Mouse (Mus musculus) fibroblast of lung, adult 2 months (primary cell): ENCODE data around the gene Tenm3.

ENCODE experiments used
- DNase-seq: peaks from one replicate; pipeline ENCODE4 v3.0.0-alpha.2; 2011; ENCODE audit warnings: low read depth

Tenm3 gene

DNA sequence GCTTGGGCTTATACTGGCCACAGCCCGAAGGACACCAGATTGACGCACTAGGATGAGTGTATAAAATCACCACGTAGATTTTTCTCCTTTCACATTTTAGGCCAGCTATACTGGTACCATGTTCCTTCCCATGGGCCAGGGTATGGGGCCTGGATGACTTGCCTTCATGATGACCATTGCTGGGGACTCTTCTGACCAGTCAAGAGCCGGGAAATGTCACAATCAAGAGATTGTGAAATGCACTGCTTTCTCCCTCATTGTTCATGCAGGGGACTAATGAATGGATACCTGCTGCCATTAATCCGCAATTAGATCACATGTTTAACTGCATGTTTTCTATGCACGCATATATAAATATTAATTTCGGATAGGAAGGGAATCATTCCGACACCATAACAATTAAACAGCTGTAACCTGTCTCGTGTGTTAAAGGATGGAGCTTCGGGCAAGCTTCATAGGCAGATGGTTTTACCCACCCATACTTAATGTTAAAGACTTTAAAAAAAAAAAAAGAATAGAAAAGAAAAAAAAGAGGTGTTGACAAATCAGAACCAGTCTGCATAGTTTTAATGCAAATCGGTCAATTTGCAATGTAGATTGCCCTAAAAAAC lies 521.0 kb downstream of the Tenm3 start:
- no peak for DNase-seq

DNA sequence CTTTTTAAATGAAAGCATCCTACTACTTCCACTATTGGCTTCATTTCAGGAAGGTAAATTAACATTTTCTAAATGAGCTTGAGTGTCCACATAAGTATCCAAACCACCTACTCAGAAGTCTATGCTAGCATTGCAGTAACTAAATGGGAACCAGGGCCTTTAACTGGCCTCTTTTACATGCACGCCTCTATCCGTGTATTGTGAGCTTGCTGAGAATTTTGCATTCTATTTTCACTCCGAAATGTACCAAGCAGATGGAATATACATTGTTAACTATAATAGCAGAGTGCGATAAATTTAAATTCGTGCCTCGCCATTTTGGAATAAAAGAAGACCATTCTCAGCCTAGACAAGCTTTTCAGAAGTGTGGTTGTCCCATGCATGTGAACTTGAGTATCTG lies 521.5 kb downstream of the Tenm3 start:
- DNase-seq, result no peak

DNA sequence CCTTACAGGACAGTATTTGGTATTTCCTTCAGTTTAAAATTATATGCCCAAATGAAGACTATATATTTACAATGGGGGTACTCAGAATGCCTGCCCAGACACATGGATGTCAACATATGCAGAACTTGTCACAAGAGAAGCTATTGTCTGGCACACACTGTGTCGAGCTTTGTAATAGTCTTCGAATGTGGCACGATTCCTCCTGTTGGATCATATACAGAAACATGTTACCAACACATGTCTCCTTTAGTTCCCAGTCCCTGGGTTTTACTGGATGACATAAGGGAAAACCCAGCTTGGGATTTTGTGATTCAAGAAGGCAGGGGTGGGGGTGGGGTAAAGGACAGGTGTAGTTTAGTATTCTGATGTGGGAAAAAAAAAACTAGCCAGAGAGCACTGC lies 524.1 kb downstream of the Tenm3 start:
- no peak for DNase-seq

DNA sequence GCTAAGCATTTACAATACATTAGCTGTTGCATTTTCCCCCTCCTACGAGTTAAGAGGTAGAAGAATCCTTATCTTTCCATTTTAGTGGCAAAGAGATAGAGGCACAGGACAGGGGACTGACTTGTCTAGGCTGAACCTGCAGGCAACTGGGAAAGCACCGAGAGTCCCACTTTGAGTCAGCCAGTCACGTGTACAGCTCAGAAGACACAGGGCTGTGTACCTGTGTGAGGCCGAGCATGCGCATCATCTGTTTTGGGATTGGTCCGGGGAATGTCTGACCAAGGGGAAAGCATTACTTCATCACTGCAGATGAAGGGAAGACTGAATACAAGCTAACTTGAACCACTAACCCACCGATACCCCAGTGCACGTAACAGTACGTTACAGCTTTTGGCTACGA lies 526.3 kb downstream of the Tenm3 start:
- DNase-seq, result no peak

DNA sequence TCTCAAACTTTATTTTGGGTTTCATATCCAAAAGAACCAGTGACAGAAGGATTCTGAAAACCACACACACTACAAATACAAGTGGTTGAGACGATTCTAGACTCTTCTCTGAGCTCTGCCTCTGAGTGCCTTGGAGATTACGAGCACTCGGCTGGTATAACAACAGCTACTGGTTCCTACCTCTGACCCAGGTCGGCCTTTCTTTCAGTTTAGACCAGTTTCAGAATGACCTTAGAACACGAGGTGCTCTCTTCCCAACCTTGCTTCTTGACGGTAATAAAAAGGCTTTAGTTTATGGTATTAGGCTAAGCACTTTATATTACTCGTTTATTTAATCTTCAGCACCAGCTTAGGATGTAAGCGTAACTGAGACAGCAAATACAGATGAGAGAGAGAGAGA lies 528.1 kb downstream of the Tenm3 start:
- no peak for DNase-seq

DNA sequence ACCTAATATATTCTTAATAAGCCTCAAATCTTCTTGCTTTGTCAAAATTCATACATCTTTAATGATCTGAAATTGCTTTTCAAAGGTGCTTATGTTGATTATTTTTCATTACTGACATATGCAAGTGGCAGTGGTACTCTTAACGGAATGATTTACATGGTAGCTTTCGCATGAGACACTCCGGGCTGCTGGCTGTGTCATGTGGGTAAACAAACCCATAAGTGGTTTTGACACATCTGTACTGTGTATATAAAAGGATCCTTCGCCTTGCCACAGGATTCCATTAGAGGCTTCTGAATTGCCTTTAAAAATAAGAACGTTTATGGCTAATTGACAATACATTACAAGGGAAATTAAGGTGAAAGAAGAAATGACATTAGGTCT lies 529.8 kb downstream of the Tenm3 start:
- no peak for DNase-seq

DNA sequence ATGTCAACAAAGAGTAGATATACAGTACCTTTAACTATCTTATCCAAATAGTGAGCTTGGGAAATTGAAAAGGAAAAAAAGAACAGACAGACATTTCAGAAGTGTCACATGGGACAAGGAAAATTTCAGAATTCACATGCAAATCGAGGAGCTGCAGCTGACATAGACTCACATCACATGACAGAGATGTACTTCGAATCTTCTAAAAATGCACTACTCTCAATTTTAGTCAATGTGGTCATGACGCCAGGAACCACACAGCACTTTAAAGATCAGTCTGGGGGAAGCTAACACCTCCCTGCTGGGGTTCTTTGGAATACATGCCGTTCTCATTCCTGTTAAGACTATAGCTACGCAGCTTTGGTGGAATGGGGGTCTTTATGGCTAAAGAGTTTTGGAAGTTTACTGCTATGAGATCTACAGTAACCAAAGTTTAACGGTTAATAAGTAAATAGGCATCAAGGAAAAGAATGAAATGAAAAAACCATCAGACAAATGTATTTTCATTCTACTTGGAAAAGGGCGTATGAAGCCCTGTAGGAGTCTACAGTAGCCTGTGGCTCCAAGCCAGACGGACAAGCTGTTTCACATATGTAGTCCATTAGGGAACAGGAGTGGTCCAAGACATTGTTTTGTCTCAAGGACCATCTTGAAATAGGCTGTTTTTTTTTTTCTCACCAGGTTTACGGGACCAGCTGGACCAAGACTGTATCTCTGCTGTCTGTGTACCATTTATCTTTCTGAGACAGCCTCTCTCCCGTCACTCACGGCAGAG lies 530.4 kb downstream of the Tenm3 start:
- no peak for DNase-seq

DNA sequence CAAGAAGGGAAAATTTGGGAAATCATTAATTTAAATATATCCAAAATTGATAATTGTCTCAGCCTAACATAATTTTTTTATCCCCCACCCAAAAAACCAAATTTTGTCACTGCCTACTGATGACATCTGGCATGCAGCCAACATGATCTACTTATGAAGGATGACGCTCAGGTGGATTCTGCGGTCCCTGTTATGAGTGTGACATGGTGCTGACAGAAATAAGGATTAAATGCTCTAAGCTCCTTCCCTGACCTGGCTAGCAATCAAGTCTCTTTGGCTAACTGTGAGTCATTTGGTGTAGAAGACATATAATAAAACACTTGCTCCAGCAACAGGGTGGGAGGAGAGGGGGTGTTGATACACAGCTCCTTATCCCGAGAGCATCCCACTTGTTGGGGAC lies 532.0 kb downstream of the Tenm3 start:
- DNase-seq, result no peak

DNA sequence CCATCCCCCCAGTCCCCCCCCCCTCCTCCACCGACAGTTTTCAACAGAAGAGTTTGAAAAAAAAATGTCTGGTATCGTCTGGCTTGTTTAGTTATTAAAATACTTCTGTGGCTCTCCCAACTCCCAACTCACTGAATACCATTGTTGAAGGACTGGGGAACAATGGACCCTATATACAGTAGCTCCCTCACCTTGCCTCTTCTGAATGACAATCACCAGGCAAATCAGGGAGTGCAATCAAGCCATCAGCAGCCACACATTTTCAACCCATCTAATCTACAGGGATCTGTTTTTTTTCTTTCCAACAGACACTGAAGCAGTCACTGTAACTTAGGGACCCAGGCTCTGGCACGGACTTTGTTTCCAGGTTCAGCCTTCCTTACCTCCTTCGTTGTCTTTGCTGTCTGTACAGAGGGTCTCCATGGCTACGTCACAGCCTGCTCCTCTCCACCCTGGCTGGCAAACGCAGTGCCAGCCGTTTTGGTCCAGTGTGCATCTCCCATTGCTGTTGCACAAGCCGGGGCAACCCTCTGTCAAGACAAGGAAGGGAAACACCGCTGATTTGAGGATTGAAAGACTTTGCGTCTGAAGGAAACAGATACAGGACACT lies 533.4 kb downstream of the Tenm3 start:
- no peak for DNase-seq

DNA sequence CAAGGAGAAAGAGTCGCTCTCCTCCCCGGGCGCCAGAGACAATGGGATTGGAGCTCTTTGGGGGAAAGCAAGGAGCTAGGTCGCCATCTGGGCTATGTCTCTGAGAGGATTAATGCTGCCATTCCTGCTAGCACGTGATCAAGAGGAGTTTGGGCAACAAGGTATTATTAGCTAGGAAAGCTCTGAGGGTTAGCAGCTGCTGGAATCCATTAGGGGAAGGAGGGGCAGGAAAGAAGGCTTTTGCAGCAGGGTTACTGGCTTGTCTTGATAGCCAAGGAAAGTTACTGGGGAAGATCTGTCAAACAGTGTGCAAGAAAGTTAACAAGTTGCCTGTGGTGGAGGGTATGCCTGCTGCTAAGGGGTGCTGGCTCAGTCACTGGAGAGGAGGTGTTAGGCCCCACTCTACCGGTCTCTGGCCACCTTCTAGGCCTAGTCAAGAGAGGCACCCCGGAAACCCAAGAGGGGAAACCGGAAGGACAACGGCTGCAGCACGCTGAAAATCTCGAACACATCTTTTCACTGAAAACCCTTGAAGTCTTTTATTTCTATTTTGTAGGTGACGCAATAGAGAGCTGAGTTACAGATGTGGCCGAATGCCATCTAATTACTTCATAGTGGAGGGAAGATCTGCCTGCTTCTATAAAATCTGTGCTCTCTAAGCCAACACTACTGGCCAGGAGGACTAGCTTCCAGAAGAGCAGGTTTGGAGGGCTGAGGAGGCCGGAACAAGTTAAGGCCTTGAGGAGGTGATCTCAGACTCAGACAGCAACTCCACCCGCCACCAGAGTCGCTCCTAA lies 534.4 kb downstream of the Tenm3 start:
- DNase-seq, result no peak

DNA sequence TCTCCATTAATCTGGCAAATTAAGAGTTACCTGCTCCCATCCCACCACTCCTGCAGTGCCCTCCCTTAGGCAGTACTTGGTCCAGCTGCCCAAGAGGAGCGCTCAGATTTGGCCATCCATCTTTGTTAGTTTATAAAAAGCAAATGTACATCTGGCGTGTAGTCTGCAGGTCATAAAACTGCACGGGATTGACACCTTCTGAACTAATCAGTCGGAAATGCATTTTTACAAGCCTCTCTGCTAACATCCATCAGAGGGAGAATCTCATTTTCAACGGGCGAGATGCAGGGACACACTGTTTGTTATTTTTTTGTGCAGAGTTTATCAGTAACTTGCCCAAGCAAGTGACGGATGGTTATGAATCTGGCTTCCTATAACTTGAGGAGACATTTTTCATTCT lies 539.5 kb downstream of the Tenm3 start:
- no peak for DNase-seq

DNA sequence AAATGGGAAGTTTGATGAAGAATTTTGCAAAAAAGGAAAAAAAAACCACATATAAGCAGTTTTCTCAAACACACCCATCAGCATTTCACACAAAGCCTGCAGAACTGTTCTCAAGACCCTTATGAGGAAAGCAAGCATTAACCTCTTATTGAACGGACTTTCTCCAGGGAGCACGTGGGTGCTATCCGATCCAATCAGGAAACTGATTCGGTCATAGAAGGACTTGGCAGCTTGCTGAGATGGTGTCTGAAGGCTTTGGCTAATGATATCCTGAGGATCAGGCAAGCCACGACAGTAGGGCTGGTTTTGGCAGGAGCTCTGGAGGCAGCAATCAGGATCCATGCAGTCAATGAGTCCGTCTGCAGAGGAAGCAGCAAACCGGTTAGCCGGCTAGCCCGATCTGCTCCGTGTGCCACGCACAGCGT lies 543.1 kb downstream of the Tenm3 start:
- DNase-seq, result no peak

DNA sequence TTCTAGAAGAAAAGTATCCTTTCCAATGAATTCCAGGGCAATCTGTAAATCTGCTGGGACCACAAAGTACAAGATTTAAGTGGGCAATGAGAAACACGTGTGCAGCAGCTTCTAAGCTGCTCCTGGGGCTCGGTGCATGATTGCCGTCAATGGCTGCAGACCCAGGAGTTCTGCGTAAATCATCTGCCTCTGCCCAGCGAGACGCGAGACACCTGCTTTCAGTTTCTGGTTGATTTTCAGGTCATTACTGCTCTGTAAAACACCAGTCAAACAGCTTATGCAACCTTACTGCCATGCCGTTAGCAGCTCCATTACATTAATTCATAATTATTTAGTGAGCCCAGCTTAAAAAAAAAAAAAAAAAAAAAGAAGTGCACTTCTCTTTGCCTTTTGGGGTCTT lies 543.7 kb downstream of the Tenm3 start:
- DNase-seq, result no peak

DNA sequence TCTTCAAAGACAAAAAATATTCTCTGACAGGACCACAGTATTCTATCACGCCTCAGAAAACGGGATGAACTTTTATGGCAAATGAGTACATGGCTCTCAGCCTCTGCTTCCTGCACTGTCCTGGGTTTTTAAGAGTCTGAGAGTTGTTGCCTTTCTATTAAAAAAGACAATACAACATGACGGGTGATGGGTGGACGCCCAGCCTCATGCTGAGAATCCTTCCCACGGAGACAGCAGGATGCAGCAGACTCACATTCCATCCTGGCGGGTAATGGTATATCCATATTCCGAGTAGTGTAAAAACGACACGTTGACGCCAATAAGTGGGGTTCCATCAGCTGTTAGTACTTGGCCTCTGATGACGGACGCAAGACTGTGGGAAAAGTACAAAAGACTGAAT lies 544.4 kb downstream of the Tenm3 start:
- no peak for DNase-seq

DNA sequence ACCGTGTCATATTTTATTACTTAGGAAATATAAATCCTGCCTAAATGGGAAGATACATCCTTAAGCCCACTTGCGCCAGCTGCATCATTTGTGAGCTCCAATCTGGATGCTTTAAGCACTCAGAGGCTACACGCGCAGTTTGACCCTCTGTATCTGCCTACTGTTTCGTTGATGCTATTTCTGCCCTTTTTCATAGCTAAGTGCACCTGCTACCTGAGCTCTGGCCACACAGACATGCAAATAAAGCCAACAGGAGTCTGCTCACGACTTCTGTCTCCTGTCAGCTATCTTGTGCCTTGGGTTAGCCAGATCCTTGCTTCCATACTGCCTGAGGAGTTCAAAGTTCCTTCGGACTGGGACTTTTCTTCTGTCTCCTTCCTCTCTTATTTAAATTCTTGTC lies 547.4 kb downstream of the Tenm3 start:
- DNase-seq, result no peak

DNA sequence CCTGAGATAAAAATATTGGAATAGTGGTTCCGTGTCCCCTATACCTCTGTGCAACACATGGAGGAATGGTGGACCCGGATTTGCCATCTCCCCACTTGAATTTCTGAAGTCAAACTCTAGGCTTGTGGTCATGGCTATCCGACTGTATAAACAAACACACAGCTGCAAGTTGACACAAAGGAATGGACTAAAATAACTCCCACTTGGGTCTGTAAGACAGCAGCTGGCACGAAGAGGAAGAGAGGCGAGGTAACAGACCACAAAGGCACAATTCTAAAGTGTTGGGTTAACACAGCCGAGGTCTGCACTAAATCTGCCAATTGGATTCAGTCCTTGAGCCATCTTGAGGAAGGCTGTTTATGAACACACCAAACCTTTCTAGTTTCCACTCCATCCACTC lies 548.2 kb downstream of the Tenm3 start:
- no peak for DNase-seq

DNA sequence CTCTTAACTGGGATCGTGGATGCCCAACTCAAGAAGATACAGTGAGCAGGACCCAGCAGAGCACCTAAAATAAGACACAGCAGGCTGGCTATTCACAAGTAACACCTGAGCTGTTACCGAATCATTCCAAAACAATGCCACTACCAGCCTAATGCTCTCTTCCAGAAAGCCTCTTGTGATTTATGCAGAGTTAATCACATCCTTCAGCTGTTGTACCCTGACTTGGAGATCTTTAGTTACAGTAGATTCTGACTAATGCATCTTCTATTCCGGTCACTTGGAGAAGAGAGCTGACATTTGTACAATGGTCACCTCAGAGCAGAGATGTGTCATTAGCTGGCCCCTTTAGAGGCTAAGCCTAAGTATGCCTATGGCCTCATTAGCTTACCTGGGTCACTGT lies 550.0 kb downstream of the Tenm3 start:
- no peak for DNase-seq

DNA sequence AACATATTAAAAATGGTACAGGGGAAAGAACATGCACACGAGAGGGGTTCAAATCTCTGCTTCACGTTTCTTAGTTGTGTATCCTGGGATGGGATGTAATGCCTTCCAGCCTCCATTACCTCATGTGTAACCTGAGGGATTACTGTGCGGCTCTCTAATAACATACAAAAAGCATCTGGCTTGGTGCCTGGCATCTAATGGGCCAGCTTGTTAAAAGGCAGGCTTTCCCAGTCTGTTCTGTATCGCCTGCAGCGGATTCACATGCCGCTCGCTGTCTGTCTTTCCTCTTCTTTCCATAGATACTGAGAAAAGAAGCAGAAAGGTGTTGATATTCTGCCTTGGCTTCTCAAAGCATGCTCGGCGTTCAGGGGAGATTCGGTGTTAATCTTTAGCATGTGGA lies 558.3 kb downstream of the Tenm3 start:
- no peak for DNase-seq

DNA sequence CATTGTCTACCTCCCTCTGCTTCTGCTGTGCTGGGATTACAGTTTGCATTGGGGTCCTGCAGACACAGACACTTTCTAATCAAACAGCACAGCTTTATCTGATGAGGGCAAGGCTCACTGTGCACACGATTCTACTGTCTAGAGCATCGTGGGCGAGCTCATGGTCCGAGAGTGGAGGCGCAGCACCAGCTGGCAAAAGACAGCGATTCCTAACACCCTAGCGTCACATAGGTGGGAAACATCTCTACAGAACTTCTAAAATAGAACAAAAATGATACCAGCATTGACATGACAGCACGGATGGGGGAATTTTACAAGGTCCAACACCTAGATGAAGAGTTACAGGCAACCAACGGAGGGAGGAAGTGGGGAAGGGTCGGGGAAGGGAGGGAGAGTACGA lies 561.9 kb downstream of the Tenm3 start:
- no peak for DNase-seq

DNA sequence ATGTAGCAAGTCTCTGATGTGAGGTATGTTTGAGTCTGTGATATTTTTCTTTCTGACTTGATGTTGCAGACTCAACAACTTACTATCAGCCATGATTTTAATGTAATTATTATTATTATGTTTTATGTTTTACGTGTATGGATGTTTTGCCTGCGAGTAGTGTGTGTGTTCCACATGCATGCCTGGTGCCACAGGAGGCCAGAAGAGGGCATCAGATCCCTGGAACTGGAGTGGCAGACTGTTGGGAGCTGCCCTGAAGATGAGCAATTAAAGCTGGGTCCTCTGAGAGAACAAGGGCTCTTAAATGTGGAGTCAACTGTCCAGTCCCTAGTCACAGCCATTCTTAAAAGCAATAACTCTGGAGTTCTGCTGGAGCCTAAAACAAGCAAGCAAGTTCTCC lies 564.4 kb downstream of the Tenm3 start:
- DNase-seq, result no peak

DNA sequence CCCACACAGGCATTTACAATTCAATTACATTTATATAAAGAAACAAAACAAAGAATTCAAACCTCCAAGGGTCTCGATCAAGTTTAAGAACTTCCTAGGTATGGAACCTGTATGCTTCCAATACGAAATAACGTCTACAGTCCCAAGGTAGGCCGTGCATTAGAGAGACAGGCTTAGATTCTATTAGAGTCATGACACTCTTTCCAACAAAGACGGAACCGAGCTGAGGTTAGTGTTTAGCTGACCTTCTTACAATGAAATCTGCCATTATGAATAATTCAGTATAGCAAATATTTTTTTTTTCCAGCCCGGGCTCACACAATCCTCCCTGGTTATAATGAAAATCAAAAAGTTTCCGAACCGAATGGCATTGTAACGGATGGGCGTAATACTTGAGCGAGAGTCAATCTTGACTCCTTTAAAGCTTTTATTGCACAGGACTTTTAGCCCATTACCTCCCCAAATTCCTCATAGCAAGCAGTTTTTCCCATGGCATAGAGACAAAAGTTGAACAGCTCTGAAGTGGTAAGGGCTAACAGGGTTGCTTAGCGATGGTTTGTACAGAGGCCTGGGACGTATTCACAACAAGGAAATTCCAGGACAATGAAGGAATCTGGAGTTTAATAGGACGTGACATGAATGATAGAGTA lies 565.6 kb downstream of the Tenm3 start:
- no peak for DNase-seq

DNA sequence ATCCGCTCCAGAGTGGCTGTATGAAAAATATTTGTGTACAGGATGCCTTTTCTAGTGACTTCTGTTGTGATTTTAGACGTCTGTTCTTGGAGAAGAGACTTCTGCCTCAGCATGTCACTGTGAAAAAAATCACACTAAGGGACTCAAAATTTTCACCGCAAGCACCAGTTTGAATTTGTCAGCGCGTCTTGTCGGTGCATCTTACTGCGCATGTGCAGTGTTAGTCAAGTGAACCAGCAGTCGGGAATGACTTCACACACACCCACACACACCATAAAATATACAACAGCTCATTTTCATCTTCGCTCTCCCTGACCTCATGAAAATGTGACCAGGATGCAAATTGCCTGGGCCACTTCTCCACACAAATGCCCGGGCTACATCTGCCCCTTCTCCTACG lies 568.7 kb downstream of the Tenm3 start:
- DNase-seq, result no peak
